Mouse (Mus musculus): ENCODE measurements at regions not wholly inside any gene's neighbourhood (a gene's known extent, or its start where the extent isn't known, plus 50 kb on each side); places are given as distances from the start of the nearest gene placed in this dataset.

- no peak overlapping the region for H3K27ac ChIP-seq (ENCODE audit: low read depth)
- WGBS: 90% methylated on average over 6 of the region's 6 CpGs
These were observed 404.3 kb downstream of the Cbln4 start for GRCm38 (mm10) chr2:171638931-171639330.

GRCm38 (mm10) chr2:171636837-171637236 is 406.4 kb downstream of the Cbln4 start:
- H3K9me3 ChIP-seq (ENCODE audit: low read depth, low read length): no peaks in the 10 kb centered on the region
- H3K9ac ChIP-seq: no peak overlapping the region
- TF ChIP-seq CTCF (IDR thresholded peaks at IDR 0.05; ENCODE audit: low read depth): no peak
- no peak overlapping the region for H3K4me3 ChIP-seq (ENCODE audit: low read depth, low read length)
- H3K4me1 ChIP-seq (ENCODE audit: insufficient read depth): no peaks in the 10 kb centered on the region
- WGBS: 22% methylated on average over 6 of the region's 6 CpGs
- H3K4me2 ChIP-seq: no peak overlapping the region
- H3K36me3 ChIP-seq (ENCODE audit: insufficient read depth): no peaks in the 10 kb centered on the region
- H3K27me3 ChIP-seq (ENCODE audit: insufficient read depth, low read length): no peaks in the 10 kb centered on the region
- ATAC-seq (ENCODE audit: insufficient read depth) (no peak), DNase-seq (peak; percentile 9)
- H3K27ac ChIP-seq (ENCODE audit: low read depth): no peak overlapping the region

More at GRCm38 (mm10) chr2:171638931-171639330, 404.3 kb downstream of the Cbln4 start:
- Histone ChIP-seq H3K4me3 (ENCODE audit: low read depth, low read length) (no peak overlapping the region), H3K9me3 (ENCODE audit: low read depth, low read length) (no peaks in the 10 kb centered on the region), H3K4me1 (ENCODE audit: insufficient read depth) (no peaks in the 10 kb centered on the region), H3K27me3 (ENCODE audit: insufficient read depth, low read length) (no peaks in the 10 kb centered on the region), H3K9ac (no peak overlapping the region), H3K36me3 (ENCODE audit: insufficient read depth) (no peaks in the 10 kb centered on the region), H3K4me2 (no peak overlapping the region)
- TF ChIP-seq CTCF (IDR thresholded peaks at IDR 0.05; ENCODE audit: low read depth): no peak
- ATAC-seq (ENCODE audit: insufficient read depth): no peak
- DNase-seq: no peak

DNA sequence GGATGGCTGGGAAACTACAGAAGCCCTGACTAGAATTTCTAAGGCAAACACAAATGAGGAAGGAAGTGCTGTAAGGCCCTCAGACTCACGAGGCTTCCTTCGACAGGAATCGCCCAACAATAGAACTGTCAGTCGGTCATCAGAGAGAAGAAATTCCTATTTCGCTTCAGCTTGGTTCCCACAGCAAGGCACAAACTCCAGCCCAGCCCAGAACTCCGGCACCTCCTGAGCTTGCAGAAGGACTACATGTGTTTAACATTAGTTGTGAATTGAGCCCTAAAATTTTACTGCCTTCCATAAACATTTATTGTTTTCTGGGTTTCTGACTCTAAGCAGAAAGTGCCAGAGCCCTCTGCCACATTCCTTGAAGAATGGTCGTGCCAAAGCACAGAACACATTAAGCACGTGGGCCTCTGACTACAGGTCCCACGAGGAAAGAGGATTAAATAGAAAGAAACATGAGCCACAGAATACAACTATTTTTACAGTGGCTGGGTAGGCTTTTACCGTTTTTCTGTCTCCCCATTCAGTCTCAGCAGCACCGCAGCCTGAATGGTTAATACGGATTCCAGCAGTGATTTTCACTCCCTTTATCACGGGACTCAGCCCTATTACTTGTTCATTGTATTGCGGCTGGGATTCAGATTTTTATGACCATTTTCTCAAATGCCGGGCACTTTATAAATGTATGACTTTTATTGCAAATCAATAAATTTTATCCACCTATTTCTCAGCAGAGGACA is 409.7 kb downstream of the Cbln4 start:
- no peak for ATAC-seq (ENCODE audit: insufficient read depth)
- H3K27ac ChIP-seq (ENCODE audit: low read depth): peak overlapping the region; percentile 38; the same call in 1 of the 2 replicates
- H3K27me3 ChIP-seq (ENCODE audit: insufficient read depth, low read length): no peaks in the 10 kb centered on the region
- TF ChIP-seq CTCF (IDR thresholded peaks at IDR 0.05; ENCODE audit: low read depth): no peak
- peak; percentile 48 for DNase-seq
- H3K4me3 ChIP-seq (ENCODE audit: low read depth, low read length): no peak overlapping the region
- no peaks in the 10 kb centered on the region for H3K36me3 ChIP-seq (ENCODE audit: insufficient read depth)
- H3K9me3 ChIP-seq (ENCODE audit: low read depth, low read length): no peaks in the 10 kb centered on the region
- no peak overlapping the region for H3K4me2 ChIP-seq
- no peaks in the 10 kb centered on the region for H3K4me1 ChIP-seq (ENCODE audit: insufficient read depth)
- no peak overlapping the region for H3K9ac ChIP-seq
- 57% methylated on average over 15 of the region's 15 CpGs for WGBS

DNA sequence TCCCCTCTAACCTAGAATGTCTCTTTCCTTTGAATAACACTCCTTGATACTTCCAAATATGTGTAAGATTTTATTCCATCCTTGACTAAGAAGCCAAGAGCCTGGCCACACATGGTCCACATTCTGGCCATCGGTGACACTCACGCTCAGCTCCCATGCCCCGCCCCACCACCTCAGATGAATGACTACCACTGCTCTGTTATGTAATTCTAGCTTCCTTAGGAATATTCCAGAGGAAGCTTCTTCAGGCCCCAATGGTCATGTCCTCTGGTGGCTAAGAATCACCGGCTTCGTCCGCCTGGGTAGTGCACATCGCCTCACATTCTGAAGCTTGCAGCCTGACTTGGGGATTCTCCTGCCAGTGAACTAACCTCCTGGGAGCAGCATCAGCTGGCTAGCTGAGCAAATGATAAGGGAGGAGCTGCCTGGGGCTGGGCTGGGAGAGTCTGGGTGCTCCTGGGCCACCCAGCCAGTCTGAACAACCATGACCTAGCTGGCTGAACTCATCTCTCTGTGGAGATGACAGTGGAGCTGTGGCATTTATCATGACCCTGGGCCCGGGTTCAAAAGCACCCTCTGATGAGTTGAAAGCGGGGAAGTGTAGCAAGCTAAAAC is 413.1 kb downstream of the Cbln4 start:
- DNase-seq: no peak
- 85% methylated on average over 9 of the region's 9 CpGs for WGBS
- H3K9ac ChIP-seq: no peak overlapping the region

GRCm38 (mm10) chr2:171628182-171628850 is 414.9 kb downstream of the Cbln4 start:
- no peaks in the 10 kb centered on the region for H3K4me1 ChIP-seq (ENCODE audit: insufficient read depth)
- WGBS: 91% methylated on average over 10 of the region's 10 CpGs

More for the DNA sequence above, 413.1 kb downstream of the Cbln4 start:
- no peaks in the 10 kb centered on the region for H3K36me3 ChIP-seq (ENCODE audit: insufficient read depth)
- H3K27ac ChIP-seq (ENCODE audit: low read depth): no peak overlapping the region
- H3K27me3 ChIP-seq (ENCODE audit: insufficient read depth, low read length): no peaks in the 10 kb centered on the region
- TF ChIP-seq CTCF (IDR thresholded peaks at IDR 0.05; ENCODE audit: low read depth): no peak
- H3K9me3 ChIP-seq (ENCODE audit: low read depth, low read length): no peaks in the 10 kb centered on the region
- H3K4me1 ChIP-seq (ENCODE audit: insufficient read depth): no peaks in the 10 kb centered on the region
- H3K4me2 ChIP-seq: no peak overlapping the region
- no peak overlapping the region for H3K4me3 ChIP-seq (ENCODE audit: low read depth, low read length)
- ATAC-seq (ENCODE audit: insufficient read depth): no peak; the same call in 1 of the 2 replicates

GRCm38 (mm10) chr2:171620668-171621067 is 422.6 kb downstream of the Cbln4 start:
- Histone ChIP-seq H3K4me2 (no peak overlapping the region), H3K4me3 (ENCODE audit: low read depth, low read length) (no peak overlapping the region), H3K9ac (no peak overlapping the region), H3K4me1 (ENCODE audit: insufficient read depth) (no peaks in the 10 kb centered on the region), H3K27me3 (ENCODE audit: insufficient read depth, low read length) (no peaks in the 10 kb centered on the region), H3K9me3 (ENCODE audit: low read depth, low read length) (no peaks in the 10 kb centered on the region), H3K27ac (ENCODE audit: low read depth) (no peak overlapping the region), H3K36me3 (ENCODE audit: insufficient read depth) (no peaks in the 10 kb centered on the region)
- no peak for DNase-seq
- ATAC-seq (ENCODE audit: insufficient read depth): no peak
- no peak for TF ChIP-seq CTCF (IDR thresholded peaks at IDR 0.05; ENCODE audit: low read depth)
- 80% methylated on average over 5 of the region's 5 CpGs for WGBS

More at GRCm38 (mm10) chr2:171628182-171628850, 414.9 kb downstream of the Cbln4 start:
- no peak for TF ChIP-seq CTCF (IDR thresholded peaks at IDR 0.05; ENCODE audit: low read depth)
- ATAC-seq (ENCODE audit: insufficient read depth) (no peak), DNase-seq (no peak)
- Histone ChIP-seq H3K36me3 (ENCODE audit: insufficient read depth) (no peaks in the 10 kb centered on the region), H3K4me3 (ENCODE audit: low read depth, low read length) (no peak overlapping the region), H3K9me3 (ENCODE audit: low read depth, low read length) (no peaks in the 10 kb centered on the region), H3K4me2 (no peak overlapping the region), H3K27ac (ENCODE audit: low read depth) (no peak overlapping the region), H3K9ac (no peak overlapping the region), H3K27me3 (ENCODE audit: insufficient read depth, low read length) (no peaks in the 10 kb centered on the region)

DNA sequence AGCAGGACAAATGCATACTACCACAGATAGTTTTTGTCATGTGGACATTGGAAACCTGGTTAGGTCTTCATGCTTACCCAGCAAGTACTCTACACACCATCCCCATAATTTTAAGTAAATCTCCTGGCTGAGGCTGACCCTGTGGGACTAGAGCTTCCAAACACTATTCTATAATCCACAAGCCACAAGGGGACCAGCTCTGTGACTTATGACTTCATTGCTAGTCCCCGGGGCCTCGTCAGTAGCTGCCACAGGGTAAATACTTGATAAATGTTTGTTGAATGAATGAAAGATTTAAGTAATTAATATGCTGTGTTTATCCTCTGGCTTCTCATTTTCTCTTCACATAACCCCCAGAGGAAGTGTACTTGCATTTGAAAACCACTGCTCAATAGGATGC is 423.0 kb downstream of the Cbln4 start:
- Histone ChIP-seq H3K4me2 (no peak overlapping the region), H3K4me1 (ENCODE audit: insufficient read depth) (no peaks in the 10 kb centered on the region), H3K36me3 (ENCODE audit: insufficient read depth) (no peaks in the 10 kb centered on the region), H3K4me3 (ENCODE audit: low read depth, low read length) (no peak overlapping the region), H3K27ac (ENCODE audit: low read depth) (no peak overlapping the region), H3K9me3 (ENCODE audit: low read depth, low read length) (no peaks in the 10 kb centered on the region), H3K9ac (no peak overlapping the region), H3K27me3 (ENCODE audit: insufficient read depth, low read length) (no peaks in the 10 kb centered on the region)
- TF ChIP-seq CTCF (IDR thresholded peaks at IDR 0.05; ENCODE audit: low read depth): no peak
- 60% methylated on average over 2 of the region's 2 CpGs for WGBS
- DNase-seq (no peak), ATAC-seq (ENCODE audit: insufficient read depth) (no peak)
